Mouse (Mus musculus): ENCODE data around the gene Cd24a. TPM values are rescaled to one million over a fixed set of nuclear protein-coding genes. Genes with fewer than 3 reads are reported as not detected.
A peak's percentile ranks its signal among the peaks of the same experiment; 100 is the strongest.

Gene Cd24a
- polyA plus RNA-seq, 1 experiment, result 39.5 TPM

DNA sequence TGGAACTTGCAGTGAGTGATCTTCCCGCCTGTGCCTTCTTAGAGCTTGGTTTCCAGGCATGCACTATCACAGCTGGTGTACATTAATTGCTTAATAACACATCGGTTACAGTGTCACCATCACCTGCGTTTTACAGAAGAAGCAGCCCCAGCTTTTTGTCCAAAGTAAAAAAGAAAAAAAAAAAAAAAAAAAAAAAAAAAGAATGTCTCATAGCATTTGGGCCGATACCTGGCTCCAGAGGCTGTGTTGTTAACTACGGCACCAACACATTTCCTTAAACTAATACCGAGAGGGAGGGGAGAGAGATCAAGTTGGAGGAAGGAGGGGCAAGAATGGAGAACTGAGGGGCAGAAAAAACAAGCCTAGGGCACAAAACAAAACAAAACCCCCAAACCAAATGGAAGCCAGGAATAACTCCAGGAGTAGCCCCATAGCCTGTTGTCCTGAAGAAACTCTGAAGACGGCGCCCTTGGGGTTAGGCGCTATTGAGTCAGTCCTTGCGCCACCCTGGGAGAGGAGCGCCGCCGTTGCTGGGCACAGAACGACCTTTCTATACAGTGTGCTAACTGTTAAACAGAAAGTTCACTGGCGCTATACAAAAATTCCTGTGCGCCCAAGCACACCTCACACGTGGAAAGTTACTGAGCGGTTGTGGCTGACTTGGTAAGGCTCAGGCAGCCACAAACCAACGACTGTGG lies 636 bp upstream of the Cd24a start:
- DNase-seq, result no peak
- WGBS, result 27% methylated on average over 19 of the region's 19 CpGs
- Histone ChIP-seq H3K4me1 (ENCODE audit: control insufficient read depth, insufficient read depth, low read length) (no peaks in the 10 kb centered on the region), H3K4me3 (replicated peaks; ENCODE audit: insufficient read depth, low read depth, low read length) (no peak overlapping the region), H3K27ac (ENCODE audit: insufficient read depth, low read length) (no peak overlapping the region), H3K27me3 (ENCODE audit: control insufficient read depth, insufficient read depth, low read length) (peaks cover 4% of the 10 kb centered on the region; the same call in 1 of the 2 replicates)
- TF ChIP-seq POLR2A (IDR thresholded peaks at IDR 0.05; ENCODE audit: borderline replicate concordance, insufficient read depth, low read length) (no peak), CTCF (IDR thresholded peaks at IDR 0.05; ENCODE audit: borderline replicate concordance, insufficient read depth, low read depth, low read length) (no peak)

- H3K4me3 ChIP-seq (replicated peaks; ENCODE audit: insufficient read depth, low read depth, low read length), result peak overlapping the region; percentile 42
- H3K4me1 ChIP-seq (ENCODE audit: control insufficient read depth, insufficient read depth, low read length), result no peaks in the 10 kb centered on the region
- no peak overlapping the region for H3K27ac ChIP-seq (ENCODE audit: insufficient read depth, low read length)
- DNase-seq, result peak in 1 of 2 experiments; percentile 3
- TF ChIP-seq CTCF (IDR thresholded peaks at IDR 0.05; ENCODE audit: borderline replicate concordance, insufficient read depth, low read depth, low read length) (no peak), POLR2A (IDR thresholded peaks at IDR 0.05; ENCODE audit: borderline replicate concordance, insufficient read depth, low read length) (no peak)
- WGBS, result under 1% methylated on average over 32 of the region's 32 CpGs
- H3K27me3 ChIP-seq (ENCODE audit: control insufficient read depth, insufficient read depth, low read length), result peaks cover 4% of the 10 kb centered on the region; the same call in 1 of the 2 replicates
Measured at GRCm38 (mm10) chr10:43578366-43578753, 276 bp downstream of the Cd24a start.

DNA sequence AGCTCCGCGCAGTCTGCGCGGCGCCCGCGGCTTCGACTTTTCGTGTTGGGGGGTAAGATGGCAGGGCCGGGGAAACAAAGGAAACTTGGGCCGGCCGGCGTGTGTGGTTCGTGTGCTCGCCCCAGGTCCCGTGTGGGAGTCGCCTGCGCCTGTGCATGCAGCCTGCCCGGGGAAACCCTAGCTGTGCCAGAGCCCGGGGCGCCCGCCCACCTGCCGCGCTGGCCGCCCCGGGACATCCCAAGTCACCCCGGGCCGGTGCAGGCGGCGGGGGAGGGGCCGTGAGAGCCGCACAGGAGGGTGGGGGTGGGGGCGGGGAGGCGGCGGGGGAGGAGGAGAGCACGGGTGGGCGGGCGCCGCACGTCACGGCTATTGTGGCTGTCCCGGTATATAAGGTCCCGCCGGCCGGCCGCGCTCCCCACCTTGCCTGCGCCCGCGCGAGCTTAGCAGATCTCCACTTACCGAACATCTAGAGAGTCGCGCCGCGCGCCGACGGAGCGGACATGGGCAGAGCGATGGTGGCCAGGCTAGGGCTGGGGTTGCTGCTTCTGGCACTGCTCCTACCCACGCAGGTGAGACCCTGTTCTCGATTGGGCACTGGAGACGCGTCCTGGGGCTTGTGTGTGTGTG lies 783 bp downstream of the Cd24a start:
- Histone ChIP-seq H3K4me1 (ENCODE audit: control insufficient read depth, insufficient read depth, low read length) (no peaks in the 10 kb centered on the region), H3K27ac (ENCODE audit: insufficient read depth, low read length) (no peak overlapping the region), H3K4me3 (replicated peaks; ENCODE audit: insufficient read depth, low read depth, low read length) (peak overlapping the region; percentile 42), H3K27me3 (ENCODE audit: control insufficient read depth, insufficient read depth, low read length) (peaks cover 4% of the 10 kb centered on the region; the same call in 1 of the 2 replicates)
- DNase-seq, result peak in 1 of 2 experiments; percentile 15
- 1% methylated on average over 60 of the region's 65 CpGs for WGBS
- TF ChIP-seq POLR2A (IDR thresholded peaks at IDR 0.05; ENCODE audit: borderline replicate concordance, insufficient read depth, low read length) (no peak), CTCF (IDR thresholded peaks at IDR 0.05; ENCODE audit: borderline replicate concordance, insufficient read depth, low read depth, low read length) (no peak)

GRCm38 (mm10) chr10:43579381-43580261 lies 1.5 kb downstream of the Cd24a start:
- TF ChIP-seq CTCF (IDR thresholded peaks at IDR 0.05; ENCODE audit: borderline replicate concordance, insufficient read depth, low read depth, low read length), result no peak
- TF ChIP-seq POLR2A (IDR thresholded peaks at IDR 0.05; ENCODE audit: borderline replicate concordance, insufficient read depth, low read length), result no peak
- DNase-seq, result peak in 1 of 2 experiments; percentile 11
- WGBS, result under 1% methylated on average over 49 of the region's 49 CpGs
- Histone ChIP-seq H3K4me1 (ENCODE audit: control insufficient read depth, insufficient read depth, low read length) (no peaks in the 10 kb centered on the region), H3K4me3 (replicated peaks; ENCODE audit: insufficient read depth, low read depth, low read length) (peak overlapping the region; percentile 22), H3K27me3 (ENCODE audit: control insufficient read depth, insufficient read depth, low read length) (peaks cover 4% of the 10 kb centered on the region; the same call in 1 of the 2 replicates), H3K27ac (ENCODE audit: insufficient read depth, low read length) (no peak overlapping the region)

- H3K27me3 ChIP-seq (ENCODE audit: control insufficient read depth, insufficient read depth, low read length), result peaks cover 4% of the 10 kb centered on the region; the same call in 1 of the 2 replicates
- peak in 1 of 2 experiments; percentile 13 for DNase-seq
- H3K27ac ChIP-seq (ENCODE audit: insufficient read depth, low read length), result no peak overlapping the region
- peak overlapping the region; percentile 51 for H3K4me3 ChIP-seq (replicated peaks; ENCODE audit: insufficient read depth, low read depth, low read length)
- no peaks in the 10 kb centered on the region for H3K4me1 ChIP-seq (ENCODE audit: control insufficient read depth, insufficient read depth, low read length)
- under 1% methylated on average over 15 of the region's 15 CpGs for WGBS
- TF ChIP-seq POLR2A (IDR thresholded peaks at IDR 0.05; ENCODE audit: borderline replicate concordance, insufficient read depth, low read length), result no peak
- no peak for TF ChIP-seq CTCF (IDR thresholded peaks at IDR 0.05; ENCODE audit: borderline replicate concordance, insufficient read depth, low read depth, low read length)
Measured at GRCm38 (mm10) chr10:43580649-43581078, 2.6 kb downstream of the Cd24a start.

DNA sequence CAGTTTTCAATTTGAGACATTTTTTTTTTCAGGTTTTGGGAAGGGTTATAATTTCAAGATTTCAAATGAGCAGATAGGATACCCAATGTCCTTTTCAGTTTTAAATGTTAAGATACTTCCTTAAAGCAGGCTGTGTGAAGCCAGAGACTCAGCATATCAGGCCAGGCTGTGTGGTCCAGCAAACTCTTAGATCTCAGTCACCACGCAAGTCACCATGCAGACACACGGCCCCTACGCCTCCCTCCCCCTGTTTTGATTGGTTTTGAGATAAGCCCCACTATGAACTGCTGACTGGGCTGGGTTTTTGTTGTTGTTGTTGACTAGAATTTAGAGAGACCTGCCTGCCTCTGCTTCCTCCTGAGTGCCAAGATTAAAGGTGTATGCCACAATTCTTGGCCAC lies 3.2 kb downstream of the Cd24a start:
- Histone ChIP-seq H3K4me1 (ENCODE audit: control insufficient read depth, insufficient read depth, low read length) (no peaks in the 10 kb centered on the region), H3K27me3 (ENCODE audit: control insufficient read depth, insufficient read depth, low read length) (peaks cover 4% of the 10 kb centered on the region; the same call in 1 of the 2 replicates), H3K27ac (ENCODE audit: insufficient read depth, low read length) (no peak overlapping the region), H3K4me3 (replicated peaks; ENCODE audit: insufficient read depth, low read depth, low read length) (no peak overlapping the region)
- WGBS, result 67% methylated on average over 3 of the region's 3 CpGs
- DNase-seq, result no peak
- TF ChIP-seq CTCF (IDR thresholded peaks at IDR 0.05; ENCODE audit: borderline replicate concordance, insufficient read depth, low read depth, low read length), result no peak
- TF ChIP-seq POLR2A (IDR thresholded peaks at IDR 0.05; ENCODE audit: borderline replicate concordance, insufficient read depth, low read length), result no peak

GRCm38 (mm10) chr10:43584538-43584937 lies 6.5 kb downstream of the Cd24a start:
- no peak overlapping the region for H3K4me3 ChIP-seq (replicated peaks; ENCODE audit: insufficient read depth, low read depth, low read length)
- no peak for DNase-seq
- H3K27ac ChIP-seq (ENCODE audit: insufficient read depth, low read length), result no peak overlapping the region
- H3K27me3 ChIP-seq (ENCODE audit: control insufficient read depth, insufficient read depth, low read length), result no peaks in the 10 kb centered on the region
- 95% methylated on average over 4 of the region's 4 CpGs for WGBS
- no peak for TF ChIP-seq CTCF (IDR thresholded peaks at IDR 0.05; ENCODE audit: borderline replicate concordance, insufficient read depth, low read depth, low read length)
- TF ChIP-seq POLR2A (IDR thresholded peaks at IDR 0.05; ENCODE audit: borderline replicate concordance, insufficient read depth, low read length), result no peak
- no peaks in the 10 kb centered on the region for H3K4me1 ChIP-seq (ENCODE audit: control insufficient read depth, insufficient read depth, low read length)

Measured in cerebellum, adult 2 months (tissue).